Comparison of ENCODE assay signal across 9 mouse cellular contexts in genomic region chr2:90904856-90905224, GRCm38 (mm10). TPM values are rescaled to one million over a fixed set of nuclear protein-coding genes. Genes with fewer than 3 reads are reported as not detected.
DNase-seq lines count a peak whose midpoint lies in the region; ATAC-seq and TF ChIP-seq lines count a peak whose summit lies in the region.
"Had no signal": no experiment of that assay in that cellular context is flagged by ENCODE, and none has a peak within 500 bp of the region (broad histone marks: within the 10 kb centered on the region; RNA-seq: fewer than 3 reads in every experiment).

No protein-coding gene starts in this region.

- H3K4me2 ChIP-seq in kidney, embryonic 15.5 days = peak overlapping the region; percentile 73
- H3K4me2 ChIP-seq in hindbrain, embryonic 13.5 days = peak overlapping the region; percentile 83

- peaks cover 28% of the 10 kb centered on the region for H3K4me1 ChIP-seq in kidney, embryonic 15.5 days
- H3K4me1 ChIP-seq in cortical plate, adult 2 months (ENCODE audit: control insufficient read depth, insufficient read depth, low read length) = peaks cover 1% of the 10 kb centered on the region; the same call in 1 of the 2 replicates
- peaks cover 40% of the 10 kb centered on the region for H3K4me1 ChIP-seq in hindbrain, embryonic 13.5 days (replicated peaks)
- peaks cover 46% of the 10 kb centered on the region for H3K4me1 ChIP-seq in megakaryocyte, embryonic 14.5 days

- peaks cover 65% of the 10 kb centered on the region for H3K36me3 ChIP-seq in kidney, embryonic 15.5 days
- peaks cover 51% of the 10 kb centered on the region for H3K36me3 ChIP-seq in hindbrain, embryonic 13.5 days
- H3K36me3 ChIP-seq in megakaryocyte, embryonic 14.5 days (replicated peaks; ENCODE audit: low read length) = peaks cover 65% of the 10 kb centered on the region

- H3K9ac ChIP-seq in kidney, embryonic 15.5 days = peak overlapping the region; percentile 95
- H3K9ac ChIP-seq in hindbrain, embryonic 13.5 days = peak overlapping the region; percentile 91

- peak; percentile 81 for ATAC-seq in kidney, embryonic 15.5 days (replicated peaks; ENCODE audit: low FRiP score)
- ATAC-seq in hindbrain, embryonic 13.5 days (ENCODE audit: low FRiP score) = peak; percentile 73

- peak overlapping the region; percentile 95 for H3K4me3 ChIP-seq in kidney, embryonic 15.5 days (replicated peaks)
- peak overlapping the region; percentile 81 for H3K4me3 ChIP-seq in cortical plate, adult 2 months (ENCODE audit: insufficient read depth, low read length)
- peak overlapping the region; percentile 90 for H3K4me3 ChIP-seq in hindbrain, embryonic 13.5 days
- H3K4me3 ChIP-seq in megakaryocyte, embryonic 14.5 days (replicated peaks) = peak overlapping the region; percentile 94

- no peaks in the 10 kb centered on the region for H3K9me3 ChIP-seq in kidney, embryonic 15.5 days (replicated peaks)
- no peaks in the 10 kb centered on the region for H3K9me3 ChIP-seq in hindbrain, embryonic 13.5 days
- no peaks in the 10 kb centered on the region for H3K9me3 ChIP-seq in megakaryocyte, embryonic 14.5 days

- no peak for TF ChIP-seq CTCF in cortical plate, adult 2 months (IDR thresholded peaks at IDR 0.05; ENCODE audit: extremely low read depth, insufficient read depth, low read length)

- H3K27me3 ChIP-seq in kidney, embryonic 15.5 days = no peaks in the 10 kb centered on the region
- no peaks in the 10 kb centered on the region for H3K27me3 ChIP-seq in hindbrain, embryonic 13.5 days
- no peaks in the 10 kb centered on the region for H3K27me3 ChIP-seq in megakaryocyte, embryonic 14.5 days (replicated peaks)

- no peak for DNase-seq in kidney, adult 11 months
- no peak for DNase-seq in gastrocnemius, adult 8-10 months (ENCODE audit: low spot score in 2 of 2)
- no peak for DNase-seq in B cell, adult 2 months
- no peak for DNase-seq in T-cell, adult 2 months (ENCODE audit: low spot score)

- WGBS in kidney, embryonic 15.5 days = under 1% methylated on average over 21 of the region's 21 CpGs
- WGBS in hindbrain, embryonic 13.5 days = 0% methylated on average over 21 of the region's 21 CpGs

- no peak for TF ChIP-seq POLR2A in cortical plate, adult 2 months (IDR thresholded peaks at IDR 0.05; ENCODE audit: extremely low read depth, insufficient read depth, low read length)

- peak overlapping the region; percentile 95 for H3K27ac ChIP-seq in kidney, embryonic 15.5 days
- no peak overlapping the region for H3K27ac ChIP-seq in cortical plate, adult 2 months (ENCODE audit: insufficient read depth, low read length)
- H3K27ac ChIP-seq in hindbrain, embryonic 13.5 days = peak overlapping the region; percentile 97

RNA-seq across cellular contexts. Expression of gene Ndufs3, which starts 0.2 kb away (rescaled TPM):
- polyA plus RNA-seq in kidney, embryonic 15.5 days (2015; fragmentation: Nextera tagmentation; extraction: Ambion mirVana) = 232 and 236 TPM in 2 replicates
- polyA plus RNA-seq in cortical plate, adult 2 months (2012; rRNA removed) = 222 and 229 TPM in 2 replicates
- 212 and 215 TPM in 2 replicates for polyA plus RNA-seq in hindbrain, embryonic 13.5 days (2015; fragmentation: Nextera tagmentation; extraction: Ambion mirVana)
- polyA plus RNA-seq in megakaryocyte, embryonic 14.5 days (2012; ENCODE audit: insufficient read depth, low replicate concordance) = 16.0 and 56.8 TPM in 2 replicates
- total RNA-seq in gastrocnemius, adult 8-10 months (2022) = 100 to 1,000 TPM; 495 to 615 (median 547) TPM

RNA-seq across cellular contexts. Expression of gene Kbtbd4, which starts 0.3 kb away (rescaled TPM):
- polyA plus RNA-seq in kidney, embryonic 15.5 days (2015; fragmentation: Nextera tagmentation; extraction: Ambion mirVana) = 39.2 and 42.4 TPM in 2 replicates
- polyA plus RNA-seq in cortical plate, adult 2 months (2012; rRNA removed) = 25.3 and 28.1 TPM in 2 replicates
- 56.2 and 61.6 TPM in 2 replicates for polyA plus RNA-seq in hindbrain, embryonic 13.5 days (2015; fragmentation: Nextera tagmentation; extraction: Ambion mirVana)
- 2.4 and 5.0 TPM in 2 replicates for polyA plus RNA-seq in megakaryocyte, embryonic 14.5 days (2012; ENCODE audit: insufficient read depth, low replicate concordance)
- 10 to 100 TPM; 17.9 to 24.0 (median 22.6) TPM for total RNA-seq in gastrocnemius, adult 8-10 months (2022)

RNA-seq across cellular contexts. Expression of gene C1qtnf4, which starts 19.2 kb away (rescaled TPM):
- polyA plus RNA-seq in kidney, embryonic 15.5 days (2015; fragmentation: Nextera tagmentation; extraction: Ambion mirVana) = 9.0 and 9.2 TPM in 2 replicates
- polyA plus RNA-seq in cortical plate, adult 2 months (2012; rRNA removed) = 363 and 369 TPM in 2 replicates
- 31.2 and 46.2 TPM in 2 replicates for polyA plus RNA-seq in hindbrain, embryonic 13.5 days (2015; fragmentation: Nextera tagmentation; extraction: Ambion mirVana)
- 0.18 TPM in 1 of 2 replicates, not detected in the other for polyA plus RNA-seq in megakaryocyte, embryonic 14.5 days (2012; ENCODE audit: insufficient read depth, low replicate concordance)
- total RNA-seq in gastrocnemius, adult 8-10 months (2022) = 1 to 10 TPM; 7.6 to 9.8 (median 8.5) TPM
- total RNA-seq: neutrophil, adult 5-6 weeks had no signal

RNA-seq across cellular contexts. Expression of gene Celf1, which starts 35.3 kb away (rescaled TPM):
- polyA plus RNA-seq in kidney, embryonic 15.5 days (2015; fragmentation: Nextera tagmentation; extraction: Ambion mirVana) = 104 and 107 TPM in 2 replicates
- polyA plus RNA-seq in cortical plate, adult 2 months (2012; rRNA removed) = 102 and 107 TPM in 2 replicates
- 108 and 121 TPM in 2 replicates for polyA plus RNA-seq in hindbrain, embryonic 13.5 days (2015; fragmentation: Nextera tagmentation; extraction: Ambion mirVana)
- 8.0 and 10.4 TPM in 2 replicates for polyA plus RNA-seq in megakaryocyte, embryonic 14.5 days (2012; ENCODE audit: insufficient read depth, low replicate concordance)
- 10 to 100 TPM; 50.7 to 66.2 (median 63.7) TPM for total RNA-seq in gastrocnemius, adult 8-10 months (2022)

RNA-seq across cellular contexts. Expression of gene Mtch2, which starts 57.9 kb away (rescaled TPM):
- 208 and 225 TPM in 2 replicates for polyA plus RNA-seq in kidney, embryonic 15.5 days (2015; fragmentation: Nextera tagmentation; extraction: Ambion mirVana)
- polyA plus RNA-seq in cortical plate, adult 2 months (2012; rRNA removed) = 135 and 140 TPM in 2 replicates
- 258 and 261 TPM in 2 replicates for polyA plus RNA-seq in hindbrain, embryonic 13.5 days (2015; fragmentation: Nextera tagmentation; extraction: Ambion mirVana)
- 6.1 and 10.1 TPM in 2 replicates for polyA plus RNA-seq in megakaryocyte, embryonic 14.5 days (2012; ENCODE audit: insufficient read depth, low replicate concordance)
- 100 to 1,000 TPM; 151 to 157 (median 154) TPM for total RNA-seq in gastrocnemius, adult 8-10 months (2022)
